Mouse (Mus musculus) induced T-regulatory cell, adult 2 months (primary cell): Measurements from ENCODE around the gene Dexi.

Experiments
- DNase-seq: peaks from one replicate; pipeline ENCODE4 v3.0.0-alpha.2; 2012; ENCODE audit warnings: low read depth

The Dexi gene

GRCm38 (mm10) chr16:10542698-10543365, at the start of gene Dexi:
Dexi (minus strand) TSS chr16:10543054.
- peak; percentile 98 for DNase-seq

- DNase-seq, result peak; percentile 72
Observed at GRCm38 (mm10) chr16:10586546-10586945, 43.7 kb upstream of the Dexi start.

GRCm38 (mm10) chr16:10585165-10585564, 42.3 kb upstream of the Dexi start:
- peak; percentile 66 for DNase-seq

GRCm38 (mm10) chr16:10581234-10581898, 38.5 kb upstream of the Dexi start:
- DNase-seq, result no peak

GRCm38 (mm10) chr16:10578376-10578775, 35.5 kb upstream of the Dexi start:
- DNase-seq, result no peak

GRCm38 (mm10) chr16:10577548-10577947, 34.7 kb upstream of the Dexi start:
- no peak for DNase-seq

GRCm38 (mm10) chr16:10575915-10576314, 33.1 kb upstream of the Dexi start:
- DNase-seq, result no peak

- no peak for DNase-seq
Observed at GRCm38 (mm10) chr16:10574936-10575335, 32.1 kb upstream of the Dexi start.

- peak; percentile 67 for DNase-seq
Observed at GRCm38 (mm10) chr16:10571820-10572219, 29.0 kb upstream of the Dexi start.

GRCm38 (mm10) chr16:10570708-10571107, 27.9 kb upstream of the Dexi start:
- no peak for DNase-seq

GRCm38 (mm10) chr16:10569809-10570395, 27.0 kb upstream of the Dexi start:
- peak; percentile 10 for DNase-seq

GRCm38 (mm10) chr16:10567153-10567552, 24.3 kb upstream of the Dexi start:
- peak; percentile 56 for DNase-seq

GRCm38 (mm10) chr16:10565278-10565885, 22.5 kb upstream of the Dexi start:
- DNase-seq, result peak; percentile 90

- no peak for DNase-seq
Observed at GRCm38 (mm10) chr16:10559991-10560390, 17.1 kb upstream of the Dexi start.

- DNase-seq, result no peak
Observed at GRCm38 (mm10) chr16:10553858-10554257, 11.0 kb upstream of the Dexi start.

- no peak for DNase-seq
Observed at GRCm38 (mm10) chr16:10551592-10551991, 8.7 kb upstream of the Dexi start.

- no peak for DNase-seq
Observed at GRCm38 (mm10) chr16:10549600-10549999, 6.7 kb upstream of the Dexi start.

- DNase-seq, result no peak
Observed at GRCm38 (mm10) chr16:10548938-10549337, 6.1 kb upstream of the Dexi start.

GRCm38 (mm10) chr16:10546865-10547264, 4.0 kb upstream of the Dexi start:
- DNase-seq, result no peak

GRCm38 (mm10) chr16:10544995-10545622, 2.3 kb upstream of the Dexi start, which contains the start of gene Clec16a:
Clec16a (plus strand) TSS chr16:10545339.
- peak; percentile 98 for DNase-seq

- DNase-seq, result peak; percentile 33
Observed at GRCm38 (mm10) chr16:10542266-10542665, 588 bp downstream of the Dexi start.

GRCm38 (mm10) chr16:10541598-10541930, 1.3 kb downstream of the Dexi start:
- no peak for DNase-seq
